Mouse (Mus musculus) liver, adult 2 months (tissue): ENCODE results near the gene Miga2. TPM values are rescaled to one million over a fixed set of nuclear protein-coding genes. Genes with fewer than 3 reads are reported as not detected.

ENCODE experiments used
- DNase-seq: peaks from one replicate; pipeline ENCODE4 v3.0.0-alpha.2; 2011; ENCODE audit warnings: low read depth, low spot score; ENCODE audit errors: extremely low read depth
- H3K27ac ChIP-seq: fragments of 200-500 bp; replicated peaks from 2 replicates; pipeline ENCODE4 v1.5.1; 2012; ENCODE audit warnings: low read depth, mild to moderate bottlenecking, control low read depth, inconsistent platforms, low read length; ENCODE audit not compliant: insufficient read depth
- H3K27me3 ChIP-seq: fragments of 200-500 bp; 2 replicates; pipeline ENCODE4 v1.6.1; 2012; ENCODE audit warnings: mild to moderate bottlenecking, moderate library complexity, low read length, inconsistent platforms; ENCODE audit not compliant: control insufficient read depth, insufficient read depth
- H3K36me3 ChIP-seq: fragments of 200-500 bp; 2 replicates; pipeline ENCODE4 v1.6.1; 2012; ENCODE audit warnings: low read length, inconsistent platforms; ENCODE audit not compliant: control insufficient read depth, insufficient read depth
- H3K4me1 ChIP-seq: fragments of 200-500 bp; 2 replicates; pipeline ENCODE4 v1.6.1; 2011; ENCODE audit warnings: low read length; ENCODE audit not compliant: control insufficient read depth, insufficient read depth
- H3K4me3 ChIP-seq: fragments of 200-500 bp; 2 replicates; pipeline ENCODE4 v1.5.1; 2011; ENCODE audit warnings: low read depth, mild to moderate bottlenecking, control low read depth, low read length, moderate library complexity; ENCODE audit not compliant: insufficient read depth
- H3K79me2 ChIP-seq: fragments of 200-500 bp; 2 replicates; pipeline ENCODE4 v1.6.1; 2012; ENCODE audit warnings: inconsistent platforms, mild to moderate bottlenecking, low read length, moderate library complexity; ENCODE audit not compliant: control insufficient read depth, insufficient read depth
- H3K9ac ChIP-seq: fragments of 200-500 bp; 2 replicates; pipeline ENCODE4 v1.6.1; 2012; ENCODE audit warnings: low read depth, mild to moderate bottlenecking, control low read depth, inconsistent platforms, low read length
- CTCF ChIP-seq: fragments of 200-500 bp; IDR thresholded peaks from 2 replicates; pipeline ENCODE4 v1.5.1; 2011; ENCODE audit warnings: low read depth, low read length, control low read depth
- POLR2A ChIP-seq: fragments of 200-500 bp; IDR thresholded peaks from 2 replicates; pipeline ENCODE4 v1.6.1; 2011; ENCODE audit warnings: low read length, control low read depth; ENCODE audit not compliant: insufficient read depth; ENCODE audit errors: extremely low read depth
- WGBS: fragments of 180-500 bp; shearing (Covaris S2); methylation state at CpG from one replicate; pipeline ENCODE4 v1.1.7; 2018; 5-methylcytosine and 5-hydroxymethylcytosine counted together
- polyA plus RNA-seq: library from polyadenylated mRNA; depleted of rRNA; stranded (reverse); fragments of >200 nt; gene quantifications from 2 replicates; pipeline ENCODE4 v1.2.3, GENCODE M21; 2012
- total RNA-seq: library from RNA; depleted of rRNA; stranded (reverse); fragments of >200 nt; gene quantifications from 2 replicates; pipeline ENCODE4 v1.2.3, GENCODE M21; 2014

The Miga2 gene
- total and polyA plus RNA-seq, 2 experiments, result 37.2 to 46.5 TPM

DNA sequence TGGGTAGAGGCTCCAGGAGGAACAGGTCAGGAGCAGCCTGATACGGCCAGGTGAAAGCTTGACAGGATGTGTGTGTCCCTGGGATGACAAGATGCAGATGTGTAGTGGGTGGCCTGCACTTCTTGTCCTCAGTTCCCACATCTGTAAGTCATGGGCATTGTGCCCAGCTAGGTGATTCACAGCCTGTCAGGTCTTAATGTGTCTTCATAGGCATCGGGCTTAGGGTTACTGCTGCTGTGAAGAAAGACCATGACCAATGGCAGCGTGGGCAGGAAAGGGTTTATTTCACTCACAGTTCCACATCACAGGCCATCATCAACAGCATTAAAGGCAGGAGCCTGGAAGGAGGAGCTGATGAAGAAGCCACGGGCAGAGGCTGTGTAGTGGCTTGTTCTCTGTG lies 21.6 kb downstream of the Miga2 start:
- TF ChIP-seq POLR2A, result no peak
- no peak for TF ChIP-seq CTCF
- Histone ChIP-seq H3K36me3 (peaks cover 16% of the 10 kb centered on the region), H3K79me2 (no peaks in the 10 kb centered on the region), H3K27me3 (no peaks in the 10 kb centered on the region), H3K4me1 (no peaks in the 10 kb centered on the region), H3K9ac (no peak overlapping the region), H3K4me3 (no peak overlapping the region), H3K27ac (no peak overlapping the region)
- 91% methylated on average over 4 of the region's 4 CpGs for WGBS
- DNase-seq, result no peak

- no peaks in the 10 kb centered on the region for H3K27me3 ChIP-seq
- WGBS, result 83% methylated on average over 9 of the region's 9 CpGs
- no peak overlapping the region for H3K4me3 ChIP-seq
- H3K9ac ChIP-seq, result no peak overlapping the region
- TF ChIP-seq POLR2A (no peak), CTCF (no peak)
- DNase-seq, result peak; percentile 55
- peaks cover 13% of the 10 kb centered on the region for H3K36me3 ChIP-seq
- no peak overlapping the region for H3K27ac ChIP-seq
- H3K79me2 ChIP-seq, result no peaks in the 10 kb centered on the region
- H3K4me1 ChIP-seq, result no peaks in the 10 kb centered on the region
These were observed 22.9 kb downstream of the Miga2 start for GRCm38 (mm10) chr2:30386913-30387312.

DNA sequence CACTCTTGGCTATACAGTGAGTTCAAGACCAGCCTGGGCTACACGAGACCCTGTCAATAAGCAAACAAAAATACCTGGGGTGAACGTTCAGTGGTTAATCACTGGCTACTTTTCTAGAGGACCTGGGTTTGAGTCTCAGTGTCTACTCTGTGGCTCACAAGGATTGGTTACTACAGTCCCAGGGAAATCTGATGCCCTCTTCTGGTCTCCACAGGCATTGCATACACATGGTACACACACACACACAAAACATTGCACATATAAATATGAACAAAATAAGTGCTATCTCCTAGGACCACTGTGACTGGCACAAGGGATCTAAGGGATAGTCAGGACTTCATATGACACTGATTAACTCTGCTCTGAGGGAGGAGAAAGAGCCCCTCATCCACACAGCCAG lies 25.0 kb downstream of the Miga2 start:
- 94% methylated on average over 2 of the region's 2 CpGs for WGBS
- H3K9ac ChIP-seq, result no peak overlapping the region
- TF ChIP-seq POLR2A (no peak), CTCF (no peak)
- no peak for DNase-seq
- H3K36me3 ChIP-seq, result peaks cover 4% of the 10 kb centered on the region
- H3K4me1 ChIP-seq, result peaks cover 4% of the 10 kb centered on the region
- no peak overlapping the region for H3K27ac ChIP-seq
- H3K79me2 ChIP-seq, result peaks cover 6% of the 10 kb centered on the region; the same call in 1 of the 2 replicates
- H3K27me3 ChIP-seq, result no peaks in the 10 kb centered on the region
- H3K4me3 ChIP-seq, result no peak overlapping the region

- TF ChIP-seq POLR2A (peak; percentile 36; the same call in 1 of the 2 replicates), CTCF (no peak)
- peaks cover 4% of the 10 kb centered on the region for H3K4me1 ChIP-seq
These were observed 28.1 kb downstream of the Miga2 start, which contains the start of gene Dolpp1 for GRCm38 (mm10) chr2:30392114-30392576. Gene Dolpp1 (plus strand): TSS chr2:30392254.

GRCm38 (mm10) chr2:30392577-30393369 lies 28.7 kb downstream of the Miga2 start:
- H3K4me1 ChIP-seq, result peaks cover 4% of the 10 kb centered on the region
- H3K27ac ChIP-seq, result peak overlapping the region; percentile 77
- H3K36me3 ChIP-seq, result no peaks in the 10 kb centered on the region
- WGBS, result under 1% methylated on average over 54 of the region's 54 CpGs
- H3K79me2 ChIP-seq, result peaks cover 9% of the 10 kb centered on the region; the same call in 1 of the 2 replicates
- no peak for TF ChIP-seq CTCF
- TF ChIP-seq POLR2A, result peak; percentile 21; the same call in 1 of the 2 replicates
- DNase-seq, result peak; percentile 81
- peak overlapping the region; percentile 87 for H3K9ac ChIP-seq
- no peaks in the 10 kb centered on the region for H3K27me3 ChIP-seq
- H3K4me3 ChIP-seq, result peak overlapping the region; percentile 79

More at GRCm38 (mm10) chr2:30392114-30392576, 28.1 kb downstream of the Miga2 start, which contains the start of gene Dolpp1:
- WGBS, result under 1% methylated on average over 40 of the region's 40 CpGs
- Histone ChIP-seq H3K4me3 (peak within 1 kb of the TSS; percentile 79), H3K27ac (peak within 1 kb of the TSS; percentile 77), H3K9ac (peak within 1 kb of the TSS; percentile 87), H3K79me2 (peaks cover 9% of the 10 kb centered on the region; the same call in 1 of the 2 replicates), H3K36me3 (no peaks in the 10 kb centered on the region), H3K27me3 (no peaks in the 10 kb centered on the region)
- peak; percentile 95 for DNase-seq

DNA sequence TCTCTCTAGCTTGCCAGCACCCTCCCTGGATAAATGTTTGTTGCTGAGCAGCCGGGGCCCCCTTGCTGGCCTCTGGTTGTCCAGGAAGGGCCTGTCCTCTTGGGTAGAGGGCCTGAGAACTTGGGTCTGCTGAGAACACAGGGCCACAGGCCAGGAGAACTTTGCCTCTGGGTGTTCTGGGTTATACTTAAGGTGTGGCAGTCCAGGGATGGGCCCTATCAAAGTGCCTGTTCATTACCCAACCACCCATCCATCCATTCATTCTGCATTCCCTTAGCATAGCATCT lies 29.3 kb downstream of the Miga2 start:
- Histone ChIP-seq H3K36me3 (no peaks in the 10 kb centered on the region), H3K4me1 (peaks cover 4% of the 10 kb centered on the region), H3K4me3 (peak overlapping the region; percentile 79), H3K27me3 (no peaks in the 10 kb centered on the region), H3K79me2 (peaks cover 9% of the 10 kb centered on the region; the same call in 1 of the 2 replicates), H3K27ac (peak overlapping the region; percentile 38), H3K9ac (peak overlapping the region; percentile 63)
- TF ChIP-seq CTCF (no peak), POLR2A (no peak)
- peak; percentile 61 for DNase-seq
- WGBS, result 8% methylated on average over 1 of the region's 1 CpGs
